Mouse (Mus musculus) stomach, embryonic 16.5 days (tissue): Measurements from ENCODE around the gene Olfr802. TPM values are rescaled to one million over a fixed set of nuclear protein-coding genes. Genes with fewer than 3 reads are reported as not detected.

ENCODE experiments used
- ATAC-seq: fragments of 200-750 bp; cut with Nextera tagmentation; 2 replicates; pipeline ENCODE4 v1.8.0; 2017; ENCODE audit warnings: moderate number of reproducible peaks, moderate TSS enrichment; ENCODE audit not compliant: insufficient read depth, low FRiP score
- H3K27ac ChIP-seq: fragments of 300-500 bp; sonication (generic); 2 replicates; pipeline ENCODE4 v1.5.1; 2014; ENCODE audit warnings: low read length
- H3K27me3 ChIP-seq: fragments of 300-500 bp; sonication (generic); 2 replicates; pipeline ENCODE4 v1.6.1; 2014; ENCODE audit warnings: low read length, control low read depth, mixed read lengths; ENCODE audit not compliant: control insufficient read depth, insufficient read depth
- H3K36me3 ChIP-seq: fragments of 300-500 bp; sonication (generic); 2 replicates; pipeline ENCODE4 v1.6.1; 2014; ENCODE audit warnings: low read length; ENCODE audit not compliant: control insufficient read depth, insufficient read depth
- H3K4me1 ChIP-seq: fragments of 300-500 bp; sonication (generic); 2 replicates; pipeline ENCODE4 v1.6.1; 2014; ENCODE audit warnings: low read length, control low read depth, mixed read lengths; ENCODE audit not compliant: control insufficient read depth, insufficient read depth
- H3K4me2 ChIP-seq: fragments of 300-500 bp; sonication (generic); 2 replicates; pipeline ENCODE4 v1.6.1; 2014; ENCODE audit warnings: low read depth, low read length, mixed read lengths
- H3K4me3 ChIP-seq: fragments of 300-500 bp; sonication (generic); replicated peaks from 2 replicates; pipeline ENCODE4 v1.5.1; 2014; ENCODE audit warnings: mild to moderate bottlenecking, low read length
- H3K9ac ChIP-seq: fragments of 300-500 bp; sonication (generic); 2 replicates; pipeline ENCODE4 v1.6.1; 2014; ENCODE audit warnings: low read length
- H3K9me3 ChIP-seq: fragments of 300-500 bp; sonication (generic); replicated peaks from 2 replicates; pipeline ENCODE4 v1.6.1; 2016; ENCODE audit warnings: low read length, control low read depth; ENCODE audit not compliant: control insufficient read depth
- WGBS: fragments of 180-500 bp; shearing (Covaris S2); extraction: QIAGEN DNeasy Blood & Tissue Kit; methylation state at CpG from one replicate; pipeline ENCODE4 v1.1.7; 2014; 5-methylcytosine and 5-hydroxymethylcytosine counted together
- polyA plus RNA-seq: library from polyadenylated mRNA; unstranded; fragments of >200 nt; fragmentation: Nextera tagmentation; extraction: Ambion mirVana; gene quantifications from 2 replicates; pipeline ENCODE4 v1.2.1, GENCODE M21; 2015

The Olfr802 gene
- not detected in 2 replicates for polyA plus RNA-seq

- Histone ChIP-seq H3K27ac (no peak within 1 kb of the TSS), H3K4me3 (no peak within 1 kb of the TSS), H3K4me1 (no peaks in the 10 kb centered on the region), H3K36me3 (no peaks in the 10 kb centered on the region), H3K4me2 (no peak within 1 kb of the TSS), H3K9me3 (no peaks in the 10 kb centered on the region), H3K9ac (no peak within 1 kb of the TSS), H3K27me3 (no peaks in the 10 kb centered on the region)
- 30% methylated on average over 1 of the region's 1 CpGs for WGBS
- ATAC-seq: no peak
These were observed at the start of gene Olfr802 for GRCm38 (mm10) chr10:129688069-129688468. TSS of gene Olfr802 (minus strand) at chr10:129688169.

GRCm38 (mm10) chr10:129729275-129729674 lies 41.3 kb upstream of the Olfr802 start, which contains the start of gene Olfr805:
TSS of gene Olfr805 (minus strand) at chr10:129729375.
- H3K9ac ChIP-seq: no peak within 1 kb of the TSS
- 94% methylated on average over 2 of the region's 2 CpGs for WGBS
- no peaks in the 10 kb centered on the region for H3K36me3 ChIP-seq
- no peaks in the 10 kb centered on the region for H3K27me3 ChIP-seq
- H3K9me3 ChIP-seq: no peaks in the 10 kb centered on the region
- H3K4me1 ChIP-seq: no peaks in the 10 kb centered on the region
- no peak within 1 kb of the TSS for H3K27ac ChIP-seq
- no peak for ATAC-seq
- H3K4me2 ChIP-seq: no peak within 1 kb of the TSS
- H3K4me3 ChIP-seq: no peak within 1 kb of the TSS

- Histone ChIP-seq H3K4me2 (no peak within 1 kb of the TSS), H3K9me3 (no peaks in the 10 kb centered on the region), H3K4me3 (no peak within 1 kb of the TSS), H3K36me3 (no peaks in the 10 kb centered on the region), H3K9ac (no peak within 1 kb of the TSS), H3K27me3 (no peaks in the 10 kb centered on the region), H3K27ac (no peak within 1 kb of the TSS), H3K4me1 (no peaks in the 10 kb centered on the region)
- no peak for ATAC-seq
These were observed 14.9 kb upstream of the Olfr802 start, which contains the start of gene Olfr804 for GRCm38 (mm10) chr10:129702910-129703309. TSS of gene Olfr804 (plus strand) at chr10:129703210.

GRCm38 (mm10) chr10:129694186-129694585 lies 6.2 kb upstream of the Olfr802 start, which contains the start of gene Olfr803:
TSS of gene Olfr803 (minus strand) at chr10:129694286.
- Histone ChIP-seq H3K4me3 (no peak within 1 kb of the TSS), H3K27ac (no peak within 1 kb of the TSS), H3K36me3 (no peaks in the 10 kb centered on the region), H3K27me3 (no peaks in the 10 kb centered on the region), H3K4me1 (no peaks in the 10 kb centered on the region), H3K4me2 (no peak within 1 kb of the TSS), H3K9ac (no peak within 1 kb of the TSS), H3K9me3 (no peaks in the 10 kb centered on the region)
- ATAC-seq: no peak
- 73% methylated on average over 2 of the region's 2 CpGs for WGBS

GRCm38 (mm10) chr10:129673765-129674164 lies 14.2 kb downstream of the Olfr802 start, which contains the start of gene Olfr801:
TSS of gene Olfr801 (minus strand) at chr10:129673865.
- Histone ChIP-seq H3K4me2 (no peak within 1 kb of the TSS), H3K27ac (no peak within 1 kb of the TSS), H3K27me3 (no peaks in the 10 kb centered on the region), H3K9me3 (no peaks in the 10 kb centered on the region), H3K4me1 (no peaks in the 10 kb centered on the region), H3K36me3 (no peaks in the 10 kb centered on the region), H3K4me3 (no peak within 1 kb of the TSS), H3K9ac (no peak within 1 kb of the TSS)
- ATAC-seq: no peak
- WGBS: 58% methylated on average over 1 of the region's 1 CpGs

GRCm38 (mm10) chr10:129657394-129657793 lies 30.6 kb downstream of the Olfr802 start, which contains the start of gene Olfr800:
TSS of gene Olfr800 (plus strand) at chr10:129657694.
- Histone ChIP-seq H3K27ac (no peak within 1 kb of the TSS), H3K9me3 (no peaks in the 10 kb centered on the region)

GRCm38 (mm10) chr10:129651763-129652162 lies 36.2 kb downstream of the Olfr802 start:
- Histone ChIP-seq H3K9ac (no peak overlapping the region), H3K4me3 (no peak overlapping the region)
- 80% methylated on average over 1 of the region's 1 CpGs for WGBS

More at GRCm38 (mm10) chr10:129657394-129657793, 30.6 kb downstream of the Olfr802 start, which contains the start of gene Olfr800:
- H3K27me3 ChIP-seq: no peaks in the 10 kb centered on the region
- H3K36me3 ChIP-seq: no peaks in the 10 kb centered on the region
- no peaks in the 10 kb centered on the region for H3K4me1 ChIP-seq
- H3K4me2 ChIP-seq: no peak within 1 kb of the TSS
- no peak within 1 kb of the TSS for H3K9ac ChIP-seq
- no peak within 1 kb of the TSS for H3K4me3 ChIP-seq
- no peak for ATAC-seq

GRCm38 (mm10) chr10:129637184-129637583 lies 50.8 kb downstream of the Olfr802 start, which contains the start of gene Olfr799:
TSS of gene Olfr799 (plus strand) at chr10:129637484.
- Histone ChIP-seq H3K4me1 (no peaks in the 10 kb centered on the region), H3K4me3 (no peak within 1 kb of the TSS), H3K4me2 (no peak within 1 kb of the TSS), H3K36me3 (no peaks in the 10 kb centered on the region), H3K9me3 (no peaks in the 10 kb centered on the region), H3K27ac (no peak within 1 kb of the TSS), H3K27me3 (no peaks in the 10 kb centered on the region), H3K9ac (no peak within 1 kb of the TSS)
- 27% methylated on average over 1 of the region's 1 CpGs for WGBS
- no peak for ATAC-seq

More at GRCm38 (mm10) chr10:129651763-129652162, 36.2 kb downstream of the Olfr802 start:
- H3K9me3 ChIP-seq: no peaks in the 10 kb centered on the region
- H3K27me3 ChIP-seq: no peaks in the 10 kb centered on the region
- no peaks in the 10 kb centered on the region for H3K36me3 ChIP-seq
- H3K4me2 ChIP-seq: no peak overlapping the region
- H3K27ac ChIP-seq: no peak overlapping the region
- ATAC-seq: no peak
- no peaks in the 10 kb centered on the region for H3K4me1 ChIP-seq

- Histone ChIP-seq H3K4me1 (no peaks in the 10 kb centered on the region), H3K36me3 (no peaks in the 10 kb centered on the region), H3K4me3 (no peak within 1 kb of the TSS), H3K4me2 (no peak within 1 kb of the TSS), H3K27ac (no peak within 1 kb of the TSS), H3K9me3 (no peaks in the 10 kb centered on the region), H3K27me3 (no peaks in the 10 kb centered on the region), H3K9ac (no peak within 1 kb of the TSS)
- no peak for ATAC-seq
- 85% methylated on average over 1 of the region's 1 CpGs for WGBS
These were observed 60.1 kb downstream of the Olfr802 start, which contains the start of gene Olfr798 for GRCm38 (mm10) chr10:129627834-129628233. TSS of gene Olfr798 (minus strand) at chr10:129627934.
